Mouse (Mus musculus): ENCODE measurements around the gene Kcnip4.

Gene Kcnip4

GRCm38 (mm10) chr5:48889395-48890194, 635.1 kb downstream of the Kcnip4 start:
- peak in 1 of 2 experiments; percentile 4 for DNase-seq (ENCODE audit: low spot score in 2 of 2)

- no peak for DNase-seq (ENCODE audit: low spot score in 2 of 2)
Measured at GRCm38 (mm10) chr5:48878081-48878480, 646.6 kb downstream of the Kcnip4 start.

GRCm38 (mm10) chr5:48864268-48864967, 660.3 kb downstream of the Kcnip4 start:
- no peak for DNase-seq (ENCODE audit: low spot score in 2 of 2)

GRCm38 (mm10) chr5:48840971-48841370, 683.7 kb downstream of the Kcnip4 start:
- DNase-seq (ENCODE audit: low spot score in 2 of 2) = no peak

GRCm38 (mm10) chr5:48795526-48795925, 729.2 kb downstream of the Kcnip4 start:
- DNase-seq (ENCODE audit: low spot score in 2 of 2) = no peak

DNA sequence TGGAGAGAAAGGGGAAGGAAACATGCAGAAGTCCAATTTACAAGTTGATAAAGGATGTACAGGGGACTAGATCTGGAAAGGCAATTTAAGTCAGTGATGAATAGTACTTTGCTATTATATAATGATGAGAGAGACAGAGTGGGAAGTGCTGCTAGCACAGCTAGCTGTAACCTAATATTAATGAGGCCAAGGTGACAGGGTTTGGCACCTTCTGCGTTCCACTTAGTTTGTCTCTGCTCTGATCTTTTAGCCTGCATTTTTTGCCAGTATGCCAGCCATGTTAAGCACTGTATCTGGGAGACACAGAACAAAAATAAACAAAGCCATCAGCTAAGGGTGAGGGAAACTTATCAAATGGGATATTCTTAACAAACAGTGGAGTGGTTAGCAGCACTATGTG, 745.3 kb downstream of the Kcnip4 start:
- no peak for DNase-seq (ENCODE audit: low spot score in 2 of 2)

DNA sequence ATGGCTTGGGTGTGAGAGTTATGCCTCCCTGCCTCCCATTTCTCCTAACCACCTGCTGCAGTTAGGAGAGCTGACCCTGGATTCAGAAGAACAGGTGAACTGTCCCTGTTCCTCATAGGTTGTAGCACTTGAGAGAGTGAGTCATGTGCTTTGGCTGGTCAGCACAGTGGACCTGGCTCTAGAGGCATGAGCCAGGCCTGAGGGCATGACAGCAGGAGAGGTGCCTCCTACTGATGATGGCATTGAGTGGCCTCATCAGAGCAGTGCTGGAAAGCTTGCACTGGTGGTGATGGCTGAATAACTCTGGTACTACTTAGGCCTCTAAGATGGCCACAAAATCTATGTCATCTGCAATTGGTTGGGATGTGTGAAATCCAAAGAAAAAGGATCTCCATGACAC, 776.1 kb downstream of the Kcnip4 start:
- DNase-seq (ENCODE audit: low spot score in 2 of 2) = no peak

DNA sequence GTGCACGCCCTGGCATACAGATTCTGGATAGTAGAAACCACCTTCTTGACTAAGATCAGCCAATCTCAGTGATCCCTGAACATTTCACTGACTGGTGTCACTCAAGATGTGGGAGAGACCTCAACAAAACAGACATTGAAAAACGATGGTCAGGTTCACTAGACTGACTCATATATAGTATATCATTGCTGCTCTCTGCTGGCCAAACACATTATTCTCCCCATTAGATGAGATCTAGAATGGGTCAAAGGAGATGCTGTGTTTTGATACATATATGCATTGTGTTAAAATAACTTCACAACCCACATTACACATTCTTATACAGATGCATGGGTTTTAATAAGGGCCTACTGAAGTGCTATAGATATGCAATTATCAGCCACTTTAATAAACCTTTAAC, 787.1 kb downstream of the Kcnip4 start:
- DNase-seq (ENCODE audit: low spot score in 2 of 2) = no peak

- DNase-seq (ENCODE audit: low spot score in 2 of 2) = no peak
Measured at GRCm38 (mm10) chr5:48718166-48718565, 806.5 kb downstream of the Kcnip4 start.

GRCm38 (mm10) chr5:48705997-48706396, 818.7 kb downstream of the Kcnip4 start:
- no peak for DNase-seq (ENCODE audit: low spot score in 2 of 2)

DNA sequence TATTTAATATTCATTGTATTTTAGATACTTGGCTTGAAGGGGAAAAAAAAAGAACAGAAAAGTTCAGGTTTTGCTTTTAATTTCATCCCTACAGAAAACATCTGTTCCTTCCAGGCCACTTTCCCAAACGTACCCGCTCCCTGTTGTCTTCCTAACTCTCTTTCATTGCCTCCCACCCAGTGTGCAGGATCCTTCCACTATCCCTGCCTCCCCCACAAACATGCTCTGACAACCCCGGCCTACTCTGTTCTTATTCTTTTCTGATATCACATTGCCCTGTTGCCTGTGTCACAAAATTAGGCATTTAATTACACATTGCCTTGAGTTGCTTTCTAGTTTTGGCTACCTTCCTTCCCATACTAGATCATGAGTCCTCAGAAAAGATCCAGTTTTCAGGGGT, 837.6 kb downstream of the Kcnip4 start:
- DNase-seq (ENCODE audit: low spot score in 2 of 2) = no peak

DNA sequence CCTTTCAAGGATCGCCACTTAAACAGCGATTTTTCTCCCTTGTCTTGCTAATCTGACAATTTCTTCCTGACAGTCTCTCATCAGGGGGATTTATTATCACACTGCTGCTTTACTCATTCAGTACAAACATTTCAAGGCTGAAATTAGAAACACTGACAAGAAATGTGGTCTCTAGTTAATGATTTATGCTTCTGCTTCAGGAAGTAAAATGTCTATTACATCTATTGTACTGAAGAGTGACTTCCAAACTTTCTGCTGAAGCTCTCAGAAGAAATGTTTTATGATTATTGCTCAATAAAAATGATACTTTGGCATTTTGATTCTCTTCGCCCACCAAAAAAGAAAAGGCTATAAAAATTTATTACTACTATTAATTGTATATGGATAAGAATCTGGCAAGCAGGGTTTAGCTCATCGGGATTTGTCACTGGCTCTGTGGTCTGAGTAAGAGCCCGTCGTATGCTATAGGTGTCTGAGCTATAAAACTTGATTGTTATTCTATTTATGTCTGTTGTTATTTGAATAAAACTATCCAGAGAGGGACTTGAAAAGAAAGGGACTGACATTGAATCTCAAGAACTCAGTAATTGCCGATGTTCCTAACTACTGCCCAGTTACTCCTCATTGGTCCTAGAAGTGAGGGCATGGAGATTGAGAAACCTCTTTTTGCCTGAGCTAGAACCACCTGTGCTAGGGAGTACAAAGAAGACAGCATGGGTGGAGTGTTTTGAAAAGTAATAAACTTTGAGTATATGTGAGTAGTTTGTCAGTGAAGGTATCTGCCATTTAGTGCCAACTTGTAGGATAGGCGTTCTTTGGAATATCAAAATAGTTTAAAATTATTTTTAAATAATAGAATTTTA, 844.7 kb downstream of the Kcnip4 start:
- no peak for DNase-seq (ENCODE audit: low spot score in 2 of 2)

DNA sequence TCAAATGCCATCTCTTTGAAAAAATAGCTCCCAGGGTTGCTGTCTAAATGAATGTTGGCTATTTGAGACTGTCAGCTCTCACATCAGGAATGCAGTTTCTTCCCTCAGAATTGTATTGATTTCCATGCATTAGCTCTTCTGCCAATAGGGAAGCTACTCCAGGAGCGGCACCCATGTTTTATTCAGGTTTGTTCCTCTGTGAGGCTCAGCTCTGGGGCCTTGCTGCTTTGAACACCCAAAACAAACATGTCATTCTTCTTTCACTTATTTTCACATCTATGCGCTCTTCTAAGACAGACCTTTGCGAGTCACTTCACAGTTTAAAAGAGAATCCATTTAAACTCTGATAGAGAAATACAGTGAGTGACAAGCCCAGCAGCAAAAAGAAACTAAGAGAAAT, 862.2 kb downstream of the Kcnip4 start:
- no peak for DNase-seq (ENCODE audit: low spot score in 2 of 2)

GRCm38 (mm10) chr5:48659975-48660374, 864.7 kb downstream of the Kcnip4 start:
- DNase-seq (ENCODE audit: low spot score in 2 of 2) = no peak

GRCm38 (mm10) chr5:48650496-48650895, 874.2 kb downstream of the Kcnip4 start:
- DNase-seq (ENCODE audit: low spot score in 2 of 2) = no peak

DNA sequence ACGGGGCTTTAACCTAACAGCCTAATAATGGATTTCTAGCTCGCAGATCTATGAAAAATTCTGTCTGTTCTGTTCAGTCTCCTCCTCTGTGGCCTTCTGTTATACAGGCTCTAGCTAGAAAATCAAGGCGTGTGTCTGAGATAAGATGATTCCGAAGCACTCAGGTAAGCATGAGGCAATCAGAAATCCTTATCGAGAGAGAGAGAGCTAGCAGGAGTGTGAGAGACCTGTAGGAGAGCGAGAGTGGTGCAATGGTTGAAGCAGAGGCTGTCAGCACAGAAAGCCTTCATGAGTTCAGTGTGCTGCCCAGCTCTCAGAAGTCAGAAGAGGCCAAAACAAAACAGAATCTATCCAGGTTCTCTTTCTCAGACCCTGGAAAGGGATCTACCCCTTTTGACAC, 888.0 kb downstream of the Kcnip4 start:
- DNase-seq (ENCODE audit: low spot score in 2 of 2) = no peak

DNA sequence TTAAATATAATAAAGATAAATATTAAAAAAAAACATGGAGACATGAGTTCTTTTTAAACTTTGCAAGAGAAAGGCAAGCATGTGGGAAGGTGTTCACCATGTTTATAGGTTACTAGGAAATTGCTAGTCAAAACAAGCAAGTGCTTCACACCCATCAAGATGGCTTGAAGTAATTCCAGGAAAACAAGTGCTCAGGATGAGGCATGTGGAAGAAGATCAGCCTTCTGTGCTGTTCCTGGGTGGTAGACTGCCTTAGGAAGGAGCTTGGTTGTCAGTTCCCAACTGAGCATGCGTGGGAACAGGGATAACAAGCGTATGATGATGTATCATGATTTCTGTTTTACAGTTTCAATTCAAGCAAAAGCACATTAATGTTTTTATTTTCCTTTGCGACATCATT, 891.1 kb downstream of the Kcnip4 start:
- no peak for DNase-seq (ENCODE audit: low spot score in 2 of 2)

DNA sequence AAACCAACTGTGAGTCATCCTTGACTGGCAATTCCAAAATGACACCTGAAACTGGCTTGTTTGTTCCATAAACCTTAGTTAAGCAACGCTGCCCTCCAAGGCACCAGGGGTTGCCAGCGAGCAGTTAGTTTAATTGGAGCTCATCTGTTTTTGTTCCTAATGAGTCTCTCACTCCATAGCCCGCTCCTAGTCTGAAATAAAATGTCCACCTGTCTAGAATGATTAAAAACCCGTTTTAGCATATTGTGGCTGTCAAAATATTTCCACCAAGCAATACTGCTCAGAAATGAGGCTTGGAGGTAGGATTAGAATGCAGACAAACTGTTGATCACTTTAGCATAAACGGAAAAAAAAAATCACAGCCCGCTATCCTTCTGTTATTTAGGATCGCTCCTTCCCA, 901.3 kb downstream of the Kcnip4 start:
- DNase-seq (ENCODE audit: low spot score in 2 of 2) = no peak

GRCm38 (mm10) chr5:48606916-48607315, 917.8 kb downstream of the Kcnip4 start:
- DNase-seq (ENCODE audit: low spot score in 2 of 2) = no peak

DNA sequence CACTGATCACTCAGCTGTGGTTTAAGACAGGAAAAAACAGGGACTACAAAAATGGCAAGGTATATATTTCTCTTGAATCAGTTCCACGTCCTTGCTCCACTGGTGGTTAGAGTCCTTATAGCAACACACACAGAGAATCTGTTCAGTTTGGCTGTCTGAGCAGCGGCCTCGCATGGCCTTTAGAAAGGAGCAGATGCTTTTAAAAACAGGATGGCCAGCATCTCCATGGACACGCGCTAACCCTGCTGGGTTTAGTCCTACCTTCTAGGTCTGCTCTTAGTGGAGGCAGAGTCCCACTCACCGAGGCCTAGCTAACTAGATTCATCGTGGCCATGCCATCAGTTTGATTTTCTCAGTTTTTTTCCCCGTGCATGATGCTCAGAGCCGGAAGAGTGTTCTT, 918.4 kb downstream of the Kcnip4 start:
- no peak for DNase-seq (ENCODE audit: low spot score in 2 of 2)

- no peak for DNase-seq (ENCODE audit: low spot score in 2 of 2)
Measured at GRCm38 (mm10) chr5:48599481-48600040, 925.1 kb downstream of the Kcnip4 start.

DNA sequence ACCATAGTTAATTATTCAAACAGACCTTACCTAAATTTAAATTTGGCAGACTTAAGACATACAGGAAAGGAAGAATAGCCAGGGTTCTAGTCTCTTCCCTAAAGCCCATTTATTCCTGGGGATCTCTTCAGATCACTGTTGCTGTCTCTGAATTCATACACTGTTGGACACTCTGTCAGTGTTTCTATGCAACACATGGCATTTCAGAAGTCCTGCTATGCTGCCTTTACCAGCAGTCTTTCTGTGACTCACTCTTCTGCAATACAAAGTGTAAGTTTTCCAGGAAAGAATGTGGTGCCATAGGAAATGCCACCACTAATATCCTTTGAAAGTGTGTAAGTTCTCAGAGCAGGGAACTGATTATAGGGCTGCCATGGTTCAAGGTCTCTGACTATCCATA, 936.7 kb downstream of the Kcnip4 start:
- DNase-seq (ENCODE audit: low spot score in 2 of 2) = no peak
